Mouse (Mus musculus) megakaryocyte, embryonic 14.5 days (primary cell): ENCODE data around the gene Myocd.

Source experiments
- FLI1 ChIP-seq: IDR thresholded peaks from 2 replicates; pipeline ENCODE4 v1.6.1; 2012; ENCODE audit warnings: low read length, inconsistent platforms, mixed read lengths
- GATA1 ChIP-seq: IDR thresholded peaks from 3 replicates; pipeline ENCODE4 v1.6.1; 2012; ENCODE audit warnings: mixed read lengths, low read length, inconsistent platforms, borderline replicate concordance

DNA sequence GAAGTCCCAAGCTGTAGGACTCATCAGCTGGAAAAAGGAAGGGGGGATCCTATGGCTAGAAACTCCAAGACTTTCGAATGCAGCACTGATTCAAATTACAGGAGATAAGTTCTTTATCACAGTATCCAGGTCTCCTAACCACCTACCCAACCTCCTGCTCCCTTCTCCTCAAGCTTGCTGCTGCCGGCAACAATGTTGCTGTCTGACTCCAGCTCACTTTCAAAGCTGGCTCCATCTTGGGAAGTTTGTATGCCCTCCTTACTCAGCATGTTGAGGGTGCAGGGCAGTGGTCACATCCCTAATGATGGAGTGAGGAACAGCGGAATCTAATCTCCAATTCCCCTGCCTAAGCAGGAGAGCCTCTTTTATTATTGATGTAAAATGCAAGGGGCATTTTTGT is 71.8 kb downstream of the Myocd start:
- no peak for TF ChIP-seq GATA1
- no peak for TF ChIP-seq FLI1
